Mouse (Mus musculus) intestine, embryonic 15.5 days (tissue): ENCODE results near the gene Dennd1a. TPM values are rescaled to one million over a fixed set of nuclear protein-coding genes. Genes with fewer than 3 reads are reported as not detected.

Source experiments
- ATAC-seq: fragments of 200-750 bp; cut with Nextera tagmentation; 2 replicates; pipeline ENCODE4 v1.8.0; 2017; ENCODE audit warnings: moderate TSS enrichment, moderate library complexity
- H3K27ac ChIP-seq: fragments of 300-500 bp; sonication (generic); 2 replicates; pipeline ENCODE4 v1.5.1; 2015; ENCODE audit warnings: mild to moderate bottlenecking, inconsistent platforms
- H3K27me3 ChIP-seq: fragments of 300-500 bp; sonication (generic); replicated peaks from 2 replicates; pipeline ENCODE4 v1.6.1; 2015; ENCODE audit warnings: inconsistent platforms
- H3K36me3 ChIP-seq: fragments of 300-500 bp; sonication (generic); 2 replicates; pipeline ENCODE4 v1.6.1; 2015; ENCODE audit warnings: inconsistent platforms
- H3K4me1 ChIP-seq: fragments of 300-500 bp; sonication (generic); replicated peaks from 2 replicates; pipeline ENCODE4 v1.6.1; 2015; ENCODE audit warnings: inconsistent platforms
- H3K4me2 ChIP-seq: fragments of 300-500 bp; sonication (generic); replicated peaks from 2 replicates; pipeline ENCODE4 v1.6.1; 2015; ENCODE audit warnings: mild to moderate bottlenecking, inconsistent platforms
- H3K4me3 ChIP-seq: fragments of 300-500 bp; sonication (generic); replicated peaks from 2 replicates; pipeline ENCODE4 v1.5.1; 2015; ENCODE audit warnings: inconsistent platforms
- H3K9ac ChIP-seq: fragments of 300-500 bp; sonication (generic); 2 replicates; pipeline ENCODE4 v1.6.1; 2015; ENCODE audit warnings: inconsistent platforms
- H3K9me3 ChIP-seq: fragments of 300-500 bp; sonication (generic); 2 replicates; pipeline ENCODE4 v1.6.1; 2016; ENCODE audit warnings: inconsistent platforms
- WGBS: fragments of 180-500 bp; shearing (Covaris S2); methylation state at CpG from one replicate; pipeline ENCODE4 v1.1.7; 2015; 5-methylcytosine and 5-hydroxymethylcytosine counted together
- polyA plus RNA-seq: library from polyadenylated mRNA; unstranded; fragments of >200 nt; fragmentation: Nextera tagmentation; extraction: Ambion mirVana; gene quantifications from 2 replicates; pipeline ENCODE4 v1.2.1, GENCODE M21; 2015

The Dennd1a gene
- polyA plus RNA-seq, 1 experiment from 2014 or later, result 11.2 TPM

DNA sequence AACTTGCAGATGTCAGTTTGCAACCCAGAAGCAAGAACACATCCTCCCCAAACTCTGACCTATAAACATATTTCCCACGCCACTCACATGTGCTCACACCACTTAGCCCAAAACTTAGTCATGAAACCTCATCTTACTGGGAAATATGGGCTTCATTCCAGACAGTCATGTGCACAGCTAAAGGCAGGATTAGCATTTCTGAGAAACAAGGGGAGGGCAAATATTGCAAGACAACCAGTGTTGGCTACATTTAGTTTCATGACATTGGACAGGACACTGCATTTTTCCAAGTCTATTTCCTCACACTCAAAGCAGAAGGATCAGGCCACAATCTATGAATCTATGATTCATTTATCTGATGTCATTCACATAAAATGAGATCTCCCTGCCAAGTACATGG, 4.3 kb upstream of the Dennd1a start:
- 0 out of 2 replicates have a peak, but pooled peaks cover 4% of the 10 kb centered on the region for H3K4me1 ChIP-seq
- ATAC-seq, result no peak
- H3K4me3 ChIP-seq, result no peak overlapping the region
- H3K27me3 ChIP-seq, result no peaks in the 10 kb centered on the region
- no peak overlapping the region for H3K4me2 ChIP-seq
- no peaks in the 10 kb centered on the region for H3K9me3 ChIP-seq
- H3K9ac ChIP-seq, result no peak overlapping the region
- no peaks in the 10 kb centered on the region for H3K36me3 ChIP-seq
- 73% methylated on average over 1 of the region's 1 CpGs for WGBS
- no peak overlapping the region for H3K27ac ChIP-seq

DNA sequence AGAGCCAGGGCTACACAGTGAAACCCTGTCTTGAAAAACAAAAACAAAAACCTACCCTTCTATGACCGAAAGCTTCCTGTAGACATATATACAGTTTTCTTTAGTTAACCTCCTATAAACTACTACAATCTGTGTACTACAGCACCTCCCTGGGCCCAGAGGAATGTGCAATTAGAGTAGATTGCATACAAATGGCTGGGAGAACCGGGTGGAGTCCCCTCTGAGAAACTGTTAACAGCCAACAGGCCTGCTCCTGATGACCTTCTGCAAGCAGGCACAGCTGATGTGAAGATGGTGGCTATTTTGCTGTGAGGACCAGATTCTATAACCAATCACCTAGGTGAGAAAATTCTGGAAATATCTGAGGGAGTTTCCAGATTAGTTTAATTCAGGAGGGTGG, 1.0 kb upstream of the Dennd1a start:
- Histone ChIP-seq H3K27ac (no peak overlapping the region), H3K4me2 (no peak overlapping the region), H3K9ac (no peak overlapping the region), H3K4me3 (no peak overlapping the region), H3K36me3 (no peaks in the 10 kb centered on the region), H3K27me3 (no peaks in the 10 kb centered on the region), H3K4me1 (0 out of 2 replicates have a peak, but pooled peaks cover 9% of the 10 kb centered on the region), H3K9me3 (no peaks in the 10 kb centered on the region)
- ATAC-seq, result no peak
- 50% methylated on average over 2 of the region's 2 CpGs for WGBS

DNA sequence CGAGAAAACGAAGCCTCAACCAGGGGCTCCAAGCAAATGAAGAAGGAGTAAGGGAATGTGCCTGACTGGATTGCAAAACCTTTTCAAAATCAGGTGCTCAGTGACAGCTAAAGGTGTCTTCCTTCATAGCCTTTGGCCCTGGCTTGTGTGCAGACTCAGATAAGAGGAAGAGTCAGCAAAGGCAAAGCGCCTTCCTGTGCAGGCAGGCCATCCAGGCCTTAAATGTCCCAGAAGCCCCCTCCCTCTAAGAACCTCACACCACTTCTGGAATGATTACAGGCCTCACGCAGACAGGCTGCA, 807 bp downstream of the Dennd1a start:
- Histone ChIP-seq H3K27ac (peak overlapping the region; percentile 94), H3K27me3 (no peaks in the 10 kb centered on the region), H3K4me1 (0 out of 2 replicates have a peak, but pooled peaks cover 9% of the 10 kb centered on the region), H3K4me2 (peak overlapping the region; percentile 77), H3K4me3 (peak overlapping the region; percentile 85), H3K9ac (peak overlapping the region; percentile 92), H3K9me3 (no peaks in the 10 kb centered on the region), H3K36me3 (no peaks in the 10 kb centered on the region)
- ATAC-seq, result no peak; the same call in 1 of the 2 replicates
- WGBS, result 5% methylated on average over 4 of the region's 4 CpGs

DNA sequence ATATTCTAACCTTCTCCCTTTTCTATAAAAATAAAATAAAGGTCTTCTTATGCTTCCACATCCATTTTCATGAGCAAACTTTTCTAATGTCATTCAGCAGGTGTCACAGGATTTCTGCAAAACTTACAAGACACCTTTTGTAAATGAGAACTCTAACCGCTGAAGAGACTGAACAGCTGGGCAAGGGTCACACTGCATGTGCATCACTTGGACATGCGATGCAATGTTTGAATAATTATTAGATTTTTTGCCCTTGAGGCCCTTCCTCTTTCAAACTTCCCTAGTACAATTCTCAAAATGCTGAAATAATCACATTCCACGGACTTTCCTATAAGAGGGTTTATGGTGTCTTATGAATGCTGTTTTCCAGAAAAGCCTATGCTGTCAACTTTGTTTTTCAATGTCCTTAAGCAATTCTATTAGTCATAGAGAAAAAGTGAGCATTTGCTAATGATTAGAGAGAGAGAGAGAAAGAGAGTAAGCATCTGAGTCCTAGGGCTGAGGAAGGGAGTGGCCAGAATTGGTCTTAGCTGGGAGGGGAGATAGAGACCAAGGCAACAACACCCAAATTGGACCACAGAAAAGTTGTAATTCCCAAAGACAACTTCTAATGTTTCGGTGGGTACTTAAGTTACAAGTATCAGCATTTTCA, 1.3 kb downstream of the Dennd1a start:
- no peaks in the 10 kb centered on the region for H3K9me3 ChIP-seq
- no peak for ATAC-seq

DNA sequence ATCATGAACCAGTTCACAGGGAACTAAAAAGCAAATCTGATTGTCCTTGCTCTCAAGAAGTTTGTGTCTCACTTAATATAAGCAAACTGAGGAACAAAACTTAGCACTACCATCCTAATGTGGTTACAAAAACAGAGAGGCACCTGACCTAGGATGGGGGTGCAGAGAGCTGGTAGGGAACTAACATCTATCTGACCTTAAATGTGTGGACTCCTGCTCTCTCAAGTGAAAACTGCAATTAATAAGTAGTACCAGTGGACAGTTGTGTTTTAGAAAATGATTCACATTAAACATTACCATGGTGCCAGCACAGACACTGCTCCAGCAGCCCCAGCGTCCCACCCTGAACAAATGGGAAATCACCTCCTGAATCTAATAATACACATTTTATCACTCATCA, 3.2 kb downstream of the Dennd1a start:
- Histone ChIP-seq H3K36me3 (no peaks in the 10 kb centered on the region), H3K9me3 (no peaks in the 10 kb centered on the region), H3K9ac (no peak overlapping the region), H3K27ac (no peak overlapping the region), H3K27me3 (no peaks in the 10 kb centered on the region), H3K4me3 (no peak overlapping the region), H3K4me2 (no peak overlapping the region), H3K4me1 (0 out of 2 replicates have a peak, but pooled peaks cover 9% of the 10 kb centered on the region)
- WGBS, result 72% methylated on average over 1 of the region's 1 CpGs
- ATAC-seq, result no peak

More for the DNA sequence above, 1.3 kb downstream of the Dennd1a start:
- no peaks in the 10 kb centered on the region for H3K27me3 ChIP-seq
- H3K27ac ChIP-seq, result peak overlapping the region; percentile 94; the same call in 1 of the 2 replicates
- peak overlapping the region; percentile 77 for H3K4me2 ChIP-seq
- 60% methylated on average over 4 of the region's 4 CpGs for WGBS
- H3K36me3 ChIP-seq, result no peaks in the 10 kb centered on the region
- H3K4me3 ChIP-seq, result peak overlapping the region; percentile 85
- 0 out of 2 replicates have a peak, but pooled peaks cover 9% of the 10 kb centered on the region for H3K4me1 ChIP-seq
- peak overlapping the region; percentile 92 for H3K9ac ChIP-seq

DNA sequence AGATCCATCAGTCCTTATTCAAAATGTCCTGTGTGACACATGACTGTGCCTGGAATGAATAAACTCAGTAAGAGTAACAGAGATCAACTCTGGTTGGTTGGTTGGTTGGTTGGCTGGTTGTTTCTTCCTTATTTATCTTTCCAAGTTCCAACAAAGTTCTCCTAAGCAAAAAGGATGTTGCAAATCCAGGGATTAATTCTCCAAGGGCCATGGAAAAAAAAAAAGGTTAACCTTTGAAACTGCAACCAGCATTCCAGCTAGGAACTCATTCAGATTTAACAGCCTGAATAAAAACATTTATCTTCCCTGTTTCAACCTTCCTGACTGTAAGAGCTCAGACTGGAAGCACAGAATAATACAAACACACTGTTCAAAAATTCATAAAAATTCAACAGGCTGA, 6.8 kb downstream of the Dennd1a start:
- Histone ChIP-seq H3K36me3 (no peaks in the 10 kb centered on the region), H3K27me3 (no peaks in the 10 kb centered on the region), H3K27ac (no peak overlapping the region), H3K9ac (no peak overlapping the region), H3K9me3 (no peaks in the 10 kb centered on the region), H3K4me3 (no peak overlapping the region), H3K4me1 (no peaks in the 10 kb centered on the region), H3K4me2 (no peak overlapping the region)
- no peak for ATAC-seq

DNA sequence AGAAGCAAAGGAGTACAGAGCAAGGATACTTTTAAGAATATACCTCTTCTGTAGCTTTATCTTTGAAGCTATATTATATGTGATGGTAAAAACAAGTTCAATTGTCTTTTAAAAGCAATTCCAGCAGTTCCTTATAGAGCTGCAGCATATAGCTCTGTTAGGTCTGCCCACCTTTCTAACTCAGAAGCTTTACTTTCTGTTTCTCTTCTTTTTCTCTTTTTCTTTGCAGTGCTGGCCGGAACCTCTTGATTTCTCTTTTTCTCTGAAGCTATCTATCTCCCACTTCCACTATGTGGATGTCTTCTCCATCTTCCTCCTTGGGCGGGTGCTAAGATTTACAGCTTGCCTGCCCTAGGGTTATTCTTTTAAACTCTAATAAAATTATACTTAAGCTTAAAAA, 12.2 kb downstream of the Dennd1a start:
- no peaks in the 10 kb centered on the region for H3K9me3 ChIP-seq
- no peak overlapping the region for H3K9ac ChIP-seq
- H3K4me1 ChIP-seq, result no peaks in the 10 kb centered on the region
- ATAC-seq, result no peak
- H3K27ac ChIP-seq, result no peak overlapping the region
- no peak overlapping the region for H3K4me3 ChIP-seq
- 78% methylated on average over 2 of the region's 2 CpGs for WGBS
- H3K36me3 ChIP-seq, result no peaks in the 10 kb centered on the region
- H3K27me3 ChIP-seq, result no peaks in the 10 kb centered on the region
- H3K4me2 ChIP-seq, result no peak overlapping the region

DNA sequence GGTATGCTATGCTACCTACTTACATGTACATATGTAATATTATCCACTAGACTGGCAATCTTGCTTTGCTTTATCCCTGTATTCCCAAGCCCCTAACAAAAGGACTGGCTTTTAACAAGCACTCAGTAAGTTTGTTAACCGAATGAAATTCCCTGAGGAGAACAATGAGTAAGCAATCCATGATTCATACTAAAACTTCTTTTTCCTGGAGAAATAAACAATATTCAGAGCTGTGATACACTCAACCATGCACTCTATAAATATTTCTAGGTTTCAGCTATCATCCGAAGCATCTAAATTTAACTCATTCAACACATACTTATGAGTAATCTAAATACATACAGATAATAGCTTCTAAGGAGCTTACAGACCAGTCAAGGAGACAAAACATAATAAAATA, 23.5 kb downstream of the Dennd1a start:
- H3K9me3 ChIP-seq, result no peaks in the 10 kb centered on the region
- no peak overlapping the region for H3K27ac ChIP-seq
- H3K27me3 ChIP-seq, result no peaks in the 10 kb centered on the region
- no peak overlapping the region for H3K4me2 ChIP-seq
- no peak for ATAC-seq
- no peaks in the 10 kb centered on the region for H3K4me1 ChIP-seq
- H3K36me3 ChIP-seq, result no peaks in the 10 kb centered on the region
- H3K9ac ChIP-seq, result no peak overlapping the region
- WGBS, result 50% methylated on average over 2 of the region's 2 CpGs
- no peak overlapping the region for H3K4me3 ChIP-seq

DNA sequence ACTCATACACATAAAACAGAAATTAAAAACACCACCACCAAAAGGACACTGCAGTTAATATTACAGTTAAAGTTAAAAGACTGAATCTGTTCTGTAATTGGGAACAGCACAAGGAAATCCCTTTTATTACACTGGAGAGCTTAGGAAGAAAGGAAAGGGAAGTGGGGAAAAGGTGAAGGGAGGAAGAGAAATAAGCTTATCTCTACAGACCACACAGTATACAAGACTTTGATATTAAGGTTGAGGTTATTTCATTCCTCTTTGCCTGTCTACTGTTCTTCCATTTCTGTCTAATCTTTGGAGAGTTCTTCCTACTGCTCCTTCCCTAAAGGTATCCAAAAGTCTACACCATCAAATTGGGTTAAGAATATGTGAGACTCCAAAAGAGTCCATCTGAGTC, 28.1 kb downstream of the Dennd1a start:
- H3K36me3 ChIP-seq, result no peaks in the 10 kb centered on the region
- ATAC-seq, result no peak
- no peak overlapping the region for H3K9ac ChIP-seq
- H3K27ac ChIP-seq, result no peak overlapping the region
- H3K27me3 ChIP-seq, result no peaks in the 10 kb centered on the region
- H3K4me2 ChIP-seq, result no peak overlapping the region
- H3K4me1 ChIP-seq, result no peaks in the 10 kb centered on the region
- H3K4me3 ChIP-seq, result no peak overlapping the region
- no peaks in the 10 kb centered on the region for H3K9me3 ChIP-seq

DNA sequence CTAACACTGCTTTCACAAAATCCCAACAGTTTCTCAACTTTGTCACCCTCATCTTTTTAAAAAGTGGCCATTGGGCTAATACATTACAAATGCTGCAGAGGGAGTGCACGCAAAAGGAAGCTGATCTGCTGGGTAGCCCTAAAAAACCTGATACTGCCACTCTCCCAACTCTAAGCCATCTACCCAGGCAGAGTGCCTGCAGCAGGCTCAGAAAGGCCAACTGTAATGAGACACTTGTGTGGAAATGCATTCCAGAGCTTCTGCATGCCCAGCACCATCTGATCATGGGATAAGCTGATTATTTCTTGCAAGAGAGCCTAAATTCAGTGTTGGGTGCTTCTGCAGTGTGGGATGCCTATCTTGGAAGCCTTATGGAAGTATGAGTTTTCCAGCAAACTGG, 49.6 kb downstream of the Dennd1a start:
- H3K36me3 ChIP-seq, result no peaks in the 10 kb centered on the region
- WGBS, result 79% methylated on average over 1 of the region's 1 CpGs
- ATAC-seq, result no peak

DNA sequence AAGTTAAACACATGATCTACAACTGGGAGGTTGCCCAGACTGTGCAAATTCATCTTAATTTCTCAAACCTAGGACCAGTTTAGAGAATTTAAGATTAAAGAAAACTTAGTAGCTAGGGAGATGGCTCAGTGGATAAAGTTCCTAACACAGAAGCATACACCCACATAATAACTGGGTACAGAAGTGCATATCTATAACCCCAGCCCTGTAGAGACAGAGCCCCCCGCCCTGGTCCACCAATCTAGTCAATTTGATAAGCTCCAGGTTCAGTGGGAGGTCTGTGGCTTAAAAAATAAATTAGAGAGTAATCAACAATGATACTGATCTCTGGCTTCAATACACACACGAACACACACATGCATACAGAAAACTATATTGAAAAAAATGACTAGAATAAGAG, 51.6 kb downstream of the Dennd1a start:
- no peaks in the 10 kb centered on the region for H3K36me3 ChIP-seq
- no peak overlapping the region for H3K4me2 ChIP-seq
- no peak for ATAC-seq
- no peak overlapping the region for H3K9ac ChIP-seq
- no peak overlapping the region for H3K4me3 ChIP-seq
- no peaks in the 10 kb centered on the region for H3K4me1 ChIP-seq
- no peak overlapping the region for H3K27ac ChIP-seq
- H3K27me3 ChIP-seq, result no peaks in the 10 kb centered on the region
- 92% methylated on average over 2 of the region's 2 CpGs for WGBS
- no peaks in the 10 kb centered on the region for H3K9me3 ChIP-seq

More for the DNA sequence above, 49.6 kb downstream of the Dennd1a start:
- H3K9me3 ChIP-seq, result no peaks in the 10 kb centered on the region
- H3K27ac ChIP-seq, result no peak overlapping the region
- no peak overlapping the region for H3K4me3 ChIP-seq
- H3K4me2 ChIP-seq, result no peak overlapping the region
- H3K27me3 ChIP-seq, result no peaks in the 10 kb centered on the region
- no peaks in the 10 kb centered on the region for H3K4me1 ChIP-seq
- no peak overlapping the region for H3K9ac ChIP-seq

DNA sequence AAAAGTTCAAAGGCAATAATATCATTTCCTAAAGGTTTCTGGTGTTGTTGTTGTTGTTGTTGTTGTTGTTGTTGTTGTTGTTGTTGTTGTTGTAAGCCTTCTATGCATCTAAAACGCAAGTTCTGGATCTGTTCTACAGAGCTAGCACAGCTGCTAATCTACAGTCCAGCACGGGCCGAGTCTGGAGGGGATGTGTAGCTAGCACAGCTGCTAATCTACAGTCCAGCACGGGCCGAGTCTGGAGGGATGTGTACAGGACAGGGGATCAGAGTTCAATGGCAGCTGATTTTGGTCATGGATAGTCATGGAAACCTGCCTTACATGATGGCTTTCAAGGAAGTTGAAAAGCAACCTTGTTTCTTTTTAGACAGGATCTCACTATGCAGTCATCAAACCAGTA, 57.3 kb downstream of the Dennd1a start:
- no peaks in the 10 kb centered on the region for H3K36me3 ChIP-seq
- no peak overlapping the region for H3K9ac ChIP-seq
- H3K4me2 ChIP-seq, result no peak overlapping the region
- ATAC-seq, result no peak
- 83% methylated on average over 5 of the region's 5 CpGs for WGBS
- H3K27ac ChIP-seq, result no peak overlapping the region
- H3K4me3 ChIP-seq, result no peak overlapping the region
- no peaks in the 10 kb centered on the region for H3K4me1 ChIP-seq
- no peaks in the 10 kb centered on the region for H3K9me3 ChIP-seq
- no peaks in the 10 kb centered on the region for H3K27me3 ChIP-seq

DNA sequence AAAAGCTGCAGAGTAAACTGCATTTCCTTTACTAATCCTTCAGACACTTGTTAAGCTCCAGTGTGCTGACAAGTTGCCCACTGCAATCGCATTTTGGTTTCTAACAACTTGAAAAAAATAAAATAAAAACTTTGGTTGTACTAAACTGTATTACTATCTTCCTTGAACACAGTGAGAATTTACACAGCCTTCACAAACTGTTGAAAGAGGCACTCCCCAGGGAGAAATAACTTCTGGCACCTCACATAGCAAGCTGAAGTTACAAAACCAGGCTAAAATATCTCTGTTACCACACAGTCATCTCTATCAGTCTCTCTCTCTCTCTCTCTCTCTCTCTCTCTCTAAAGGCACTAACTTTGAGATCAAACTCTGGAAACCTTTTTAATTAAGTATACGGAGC, 63.4 kb downstream of the Dennd1a start:
- no peak for ATAC-seq
- Histone ChIP-seq H3K36me3 (no peaks in the 10 kb centered on the region), H3K27ac (no peak overlapping the region), H3K9me3 (no peaks in the 10 kb centered on the region), H3K4me3 (no peak overlapping the region), H3K4me1 (no peaks in the 10 kb centered on the region), H3K4me2 (no peak overlapping the region), H3K27me3 (no peaks in the 10 kb centered on the region), H3K9ac (no peak overlapping the region)
- WGBS, result 57% methylated on average over 2 of the region's 2 CpGs
